Mouse (Mus musculus): ENCODE measurements around the gene Rnf114. TPM values are rescaled to one million over a fixed set of nuclear protein-coding genes. Genes with fewer than 3 reads are reported as not detected.
A peak's percentile ranks its signal among the peaks of the same experiment; 100 is the strongest.

Rnf114 gene
- polyA plus RNA-seq, 1 experiment from 2014 or later, result 79.0 TPM

- WGBS, result 15% methylated on average over 5 of the region's 5 CpGs
- no peak for ATAC-seq (replicated peaks; ENCODE audit: extremely low read depth, insufficient read depth, low FRiP score)
- Histone ChIP-seq H3K27ac (ENCODE audit: low read length) (no peak overlapping the region), H3K4me3 (ENCODE audit: low read length) (no peak overlapping the region), H3K4me2 (ENCODE audit: low read depth, low read length) (no peak overlapping the region), H3K36me3 (ENCODE audit: control insufficient read depth, insufficient read depth) (no peaks in the 10 kb centered on the region), H3K9me3 (replicated peaks; ENCODE audit: control insufficient read depth, low read length) (no peaks in the 10 kb centered on the region), H3K9ac (ENCODE audit: low read length) (no peak overlapping the region), H3K4me1 (ENCODE audit: control insufficient read depth, insufficient read depth, low read length) (no peaks in the 10 kb centered on the region), H3K27me3 (ENCODE audit: control insufficient read depth, insufficient read depth, low read length) (no peaks in the 10 kb centered on the region)
Observed at GRCm38 (mm10) chr2:167528278-167528677, 35.8 kb downstream of the Rnf114 start.

DNA sequence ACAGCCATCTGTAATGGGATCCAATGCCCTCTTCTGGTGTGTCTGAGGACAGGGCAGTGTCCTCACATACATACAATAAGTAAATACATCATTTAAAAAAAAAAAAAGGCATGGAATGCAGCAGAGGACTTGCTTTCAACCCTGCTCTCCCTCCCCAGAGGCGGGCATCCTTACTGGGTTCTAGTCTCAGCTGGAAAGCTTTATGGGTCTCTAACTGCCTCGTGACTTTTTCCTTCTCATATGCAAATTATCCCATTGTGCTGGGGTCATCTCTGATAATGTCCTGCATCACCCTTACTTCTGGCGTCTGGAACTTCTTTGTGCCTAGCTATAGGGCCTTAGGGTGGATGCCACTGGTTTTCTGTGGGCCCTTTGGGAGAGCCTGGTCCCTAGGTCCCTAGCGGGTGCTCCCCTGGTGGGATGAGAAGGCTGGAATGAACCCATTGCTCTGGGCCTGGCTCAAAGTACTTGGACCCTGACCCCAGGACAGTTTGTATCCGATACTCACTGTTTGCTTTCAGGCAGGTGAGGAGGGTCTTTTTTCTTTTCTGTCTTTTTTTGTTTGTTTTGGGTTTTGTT is 37.6 kb downstream of the Rnf114 start:
- H3K27ac ChIP-seq (ENCODE audit: low read length), result no peak overlapping the region
- ATAC-seq (replicated peaks; ENCODE audit: extremely low read depth, insufficient read depth, low FRiP score), result no peak
- no peaks in the 10 kb centered on the region for H3K9me3 ChIP-seq (replicated peaks; ENCODE audit: control insufficient read depth, low read length)
- no peak overlapping the region for H3K9ac ChIP-seq (ENCODE audit: low read length)
- no peaks in the 10 kb centered on the region for H3K36me3 ChIP-seq (ENCODE audit: control insufficient read depth, insufficient read depth)
- H3K4me3 ChIP-seq (ENCODE audit: low read length), result no peak overlapping the region
- H3K27me3 ChIP-seq (ENCODE audit: control insufficient read depth, insufficient read depth, low read length), result no peaks in the 10 kb centered on the region; the same call in 1 of the 2 replicates
- H3K4me1 ChIP-seq (ENCODE audit: control insufficient read depth, insufficient read depth, low read length), result no peaks in the 10 kb centered on the region
- 68% methylated on average over 5 of the region's 5 CpGs for WGBS
- H3K4me2 ChIP-seq (ENCODE audit: low read depth, low read length), result no peak overlapping the region

DNA sequence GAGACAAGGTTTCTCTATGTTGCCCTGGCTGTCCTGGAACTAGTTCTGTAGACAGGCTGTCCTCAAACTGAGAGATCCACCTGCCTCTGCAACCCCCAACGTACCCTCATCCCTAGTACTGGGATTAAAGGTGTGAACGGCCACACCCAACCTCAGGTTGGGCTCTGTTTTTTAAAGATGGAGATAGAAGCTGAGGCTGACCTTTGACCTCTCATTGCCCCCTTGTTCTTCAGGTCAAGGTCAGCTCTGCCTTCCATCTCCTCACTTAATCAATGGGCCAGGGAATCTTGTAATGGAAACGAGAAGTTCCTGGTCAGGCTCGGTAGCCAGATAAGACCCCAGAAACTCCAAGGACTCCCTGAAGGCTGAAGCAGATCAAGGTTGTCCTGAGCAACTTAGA is 38.1 kb downstream of the Rnf114 start:
- Histone ChIP-seq H3K27me3 (ENCODE audit: control insufficient read depth, insufficient read depth, low read length) (no peaks in the 10 kb centered on the region; the same call in 1 of the 2 replicates), H3K4me3 (ENCODE audit: low read length) (no peak overlapping the region), H3K4me1 (ENCODE audit: control insufficient read depth, insufficient read depth, low read length) (no peaks in the 10 kb centered on the region), H3K4me2 (ENCODE audit: low read depth, low read length) (no peak overlapping the region), H3K9ac (ENCODE audit: low read length) (no peak overlapping the region), H3K9me3 (replicated peaks; ENCODE audit: control insufficient read depth, low read length) (no peaks in the 10 kb centered on the region), H3K27ac (ENCODE audit: low read length) (no peak overlapping the region), H3K36me3 (ENCODE audit: control insufficient read depth, insufficient read depth) (no peaks in the 10 kb centered on the region)
- no peak for ATAC-seq (replicated peaks; ENCODE audit: extremely low read depth, insufficient read depth, low FRiP score)
- 75% methylated on average over 4 of the region's 4 CpGs for WGBS

GRCm38 (mm10) chr2:167532131-167532530 is 39.7 kb downstream of the Rnf114 start:
- WGBS, result 20% methylated on average over 13 of the region's 13 CpGs
- Histone ChIP-seq H3K9me3 (replicated peaks; ENCODE audit: control insufficient read depth, low read length) (no peaks in the 10 kb centered on the region), H3K4me1 (ENCODE audit: control insufficient read depth, insufficient read depth, low read length) (peaks cover 1% of the 10 kb centered on the region; the same call in 1 of the 2 replicates), H3K27ac (ENCODE audit: low read length) (no peak overlapping the region), H3K27me3 (ENCODE audit: control insufficient read depth, insufficient read depth, low read length) (peaks cover 9% of the 10 kb centered on the region), H3K9ac (ENCODE audit: low read length) (no peak overlapping the region), H3K4me2 (ENCODE audit: low read depth, low read length) (0 out of 2 replicates have a peak overlapping the region, but pooled peaks have one; percentile 28), H3K36me3 (ENCODE audit: control insufficient read depth, insufficient read depth) (no peaks in the 10 kb centered on the region), H3K4me3 (ENCODE audit: low read length) (no peak overlapping the region)
- no peak; the same call in 1 of the 2 replicates for ATAC-seq (replicated peaks; ENCODE audit: extremely low read depth, insufficient read depth, low FRiP score)

- no peak for ATAC-seq (replicated peaks; ENCODE audit: extremely low read depth, insufficient read depth, low FRiP score)
- H3K9ac ChIP-seq (ENCODE audit: low read length), result no peak overlapping the region
- peaks cover 10% of the 10 kb centered on the region; the same call in 1 of the 2 replicates for H3K4me1 ChIP-seq (ENCODE audit: control insufficient read depth, insufficient read depth, low read length)
- H3K9me3 ChIP-seq (replicated peaks; ENCODE audit: control insufficient read depth, low read length), result no peaks in the 10 kb centered on the region
- no peak overlapping the region for H3K27ac ChIP-seq (ENCODE audit: low read length)
- no peak overlapping the region for H3K4me3 ChIP-seq (ENCODE audit: low read length)
- no peaks in the 10 kb centered on the region for H3K36me3 ChIP-seq (ENCODE audit: control insufficient read depth, insufficient read depth)
- H3K27me3 ChIP-seq (ENCODE audit: control insufficient read depth, insufficient read depth, low read length), result peaks cover 14% of the 10 kb centered on the region
- no peak overlapping the region for H3K4me2 ChIP-seq (ENCODE audit: low read depth, low read length)
Observed at GRCm38 (mm10) chr2:167533880-167534279, 41.4 kb downstream of the Rnf114 start.

DNA sequence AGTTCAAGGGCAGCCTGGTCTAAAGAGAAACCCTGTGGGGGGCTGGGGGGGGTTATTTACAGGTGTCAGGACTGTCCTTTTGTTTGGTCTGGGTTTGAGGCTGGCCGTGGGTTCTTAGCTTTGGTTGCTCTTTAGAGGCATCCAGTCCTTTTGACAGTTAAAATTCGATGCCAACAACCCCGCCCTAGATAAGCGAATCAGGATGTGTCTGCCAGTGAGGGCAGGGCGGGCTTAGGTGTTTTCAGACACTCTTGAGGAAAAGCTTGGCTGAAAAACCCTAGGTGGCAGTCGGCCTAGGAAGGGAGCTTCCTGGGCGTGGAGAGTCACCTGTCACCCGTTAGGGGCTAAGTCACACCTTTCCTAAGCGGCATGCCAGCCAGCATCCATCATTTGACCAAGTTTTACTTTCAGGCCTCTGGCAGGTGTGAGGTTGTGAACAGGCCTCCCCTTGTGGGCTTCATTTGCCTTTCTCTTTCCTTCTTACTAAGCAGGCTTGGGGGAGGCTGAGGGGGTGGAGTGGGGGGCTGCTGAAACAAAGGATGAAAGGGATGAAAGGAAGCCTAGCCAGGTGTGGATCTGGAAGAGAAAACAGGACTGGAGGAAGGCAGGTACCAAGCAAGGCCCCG is 44.0 kb downstream of the Rnf114 start:
- H3K27me3 ChIP-seq (ENCODE audit: control insufficient read depth, insufficient read depth, low read length), result peaks cover 14% of the 10 kb centered on the region
- H3K4me2 ChIP-seq (ENCODE audit: low read depth, low read length), result no peak overlapping the region
- ATAC-seq (replicated peaks; ENCODE audit: extremely low read depth, insufficient read depth, low FRiP score), result no peak
- no peak overlapping the region for H3K9ac ChIP-seq (ENCODE audit: low read length)
- H3K9me3 ChIP-seq (replicated peaks; ENCODE audit: control insufficient read depth, low read length), result no peaks in the 10 kb centered on the region
- H3K27ac ChIP-seq (ENCODE audit: low read length), result no peak overlapping the region
- no peaks in the 10 kb centered on the region for H3K36me3 ChIP-seq (ENCODE audit: control insufficient read depth, insufficient read depth)
- 41% methylated on average over 10 of the region's 10 CpGs for WGBS
- H3K4me3 ChIP-seq (ENCODE audit: low read length), result no peak overlapping the region
- peaks cover 23% of the 10 kb centered on the region for H3K4me1 ChIP-seq (ENCODE audit: control insufficient read depth, insufficient read depth, low read length)

- Histone ChIP-seq H3K4me1 (ENCODE audit: control insufficient read depth, insufficient read depth, low read length) (peaks cover 28% of the 10 kb centered on the region), H3K27ac (ENCODE audit: low read length) (peak within 1 kb of the TSS; percentile 25), H3K4me3 (ENCODE audit: low read length) (peak within 1 kb of the TSS; percentile 58), H3K4me2 (ENCODE audit: low read depth, low read length) (peak within 1 kb of the TSS; percentile 84), H3K9me3 (replicated peaks; ENCODE audit: control insufficient read depth, low read length) (no peaks in the 10 kb centered on the region), H3K27me3 (ENCODE audit: control insufficient read depth, insufficient read depth, low read length) (peaks cover 14% of the 10 kb centered on the region), H3K9ac (ENCODE audit: low read length) (peak within 1 kb of the TSS; percentile 73), H3K36me3 (ENCODE audit: control insufficient read depth, insufficient read depth) (no peaks in the 10 kb centered on the region)
- under 1% methylated on average over 58 of the region's 58 CpGs for WGBS
- ATAC-seq (replicated peaks; ENCODE audit: extremely low read depth, insufficient read depth, low FRiP score), result peak; percentile 94
Observed at GRCm38 (mm10) chr2:167537476-167538297, 45.2 kb downstream of the Rnf114 start, which contains the start of gene Snai1. Gene Snai1, plus strand, starts transcription at chr2:167538195.

GRCm38 (mm10) chr2:167538671-167539306 is 46.3 kb downstream of the Rnf114 start:
- Histone ChIP-seq H3K4me2 (ENCODE audit: low read depth, low read length) (peak overlapping the region; percentile 84), H3K36me3 (ENCODE audit: control insufficient read depth, insufficient read depth) (no peaks in the 10 kb centered on the region), H3K27me3 (ENCODE audit: control insufficient read depth, insufficient read depth, low read length) (peaks cover 14% of the 10 kb centered on the region), H3K27ac (ENCODE audit: low read length) (peak overlapping the region; percentile 25), H3K4me3 (ENCODE audit: low read length) (peak overlapping the region; percentile 58), H3K4me1 (ENCODE audit: control insufficient read depth, insufficient read depth, low read length) (peaks cover 38% of the 10 kb centered on the region), H3K9ac (ENCODE audit: low read length) (peak overlapping the region; percentile 73), H3K9me3 (replicated peaks; ENCODE audit: control insufficient read depth, low read length) (no peaks in the 10 kb centered on the region)
- no peak for ATAC-seq (replicated peaks; ENCODE audit: extremely low read depth, insufficient read depth, low FRiP score)
- 42% methylated on average over 34 of the region's 34 CpGs for WGBS

Data from heart, embryonic 16.5 days (tissue).